Mouse (Mus musculus): Measurements from ENCODE around the gene Alg12.

DNA sequence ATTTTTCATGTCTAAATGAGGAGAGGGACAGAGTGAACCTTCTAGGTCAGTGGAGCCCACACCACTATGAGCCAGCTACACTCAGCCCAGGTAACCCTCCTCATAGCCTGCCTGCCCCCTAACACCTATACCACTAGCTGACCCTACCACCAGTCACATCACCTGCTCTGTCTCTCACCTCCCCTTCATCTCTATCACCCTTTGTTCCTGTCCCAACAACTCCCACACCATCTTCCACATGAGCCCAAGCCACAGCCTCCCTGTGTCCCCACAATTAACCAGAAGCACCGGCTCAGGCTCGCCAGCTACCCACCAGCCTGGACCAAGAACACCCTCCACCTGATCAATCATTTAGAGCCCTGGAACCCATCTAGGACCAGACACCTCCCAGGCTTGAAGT lies 8.7 kb downstream of the Alg12 start:
- no peak for TF ChIP-seq CTCF (conservative IDR thresholded peaks at IDR 0.05; ENCODE audit: insufficient read depth, insufficient read length, low read depth, low read length)
- no peak for TF ChIP-seq POLR2A (IDR thresholded peaks at IDR 0.05; ENCODE audit: low read depth, low read length)

Measured in kidney, adult 2 months (tissue).